Mouse (Mus musculus) kidney, adult 2 months (tissue): ENCODE measurements around the gene Bfsp2. TPM values are rescaled to one million over a fixed set of nuclear protein-coding genes. Genes with fewer than 3 reads are reported as not detected.

Source experiments
- DNase-seq: peaks from one replicate; pipeline ENCODE4 v3.0.0; 2021
- H3K27ac ChIP-seq: fragments of 200-500 bp; 2 replicates; pipeline ENCODE4 v1.5.1; 2012; ENCODE audit warnings: low read depth, low read length, control low read depth, inconsistent platforms; ENCODE audit not compliant: insufficient read depth
- H3K27me3 ChIP-seq: fragments of 200-500 bp; replicated peaks from 2 replicates; pipeline ENCODE4 v1.6.1; 2012; ENCODE audit warnings: mild to moderate bottlenecking, moderate library complexity, low read length, inconsistent platforms; ENCODE audit not compliant: control insufficient read depth, insufficient read depth
- H3K36me3 ChIP-seq: fragments of 200-500 bp; 2 replicates; pipeline ENCODE4 v1.6.1; 2012; ENCODE audit warnings: mild to moderate bottlenecking, moderate library complexity, low read length, inconsistent platforms; ENCODE audit not compliant: control insufficient read depth, insufficient read depth
- H3K4me1 ChIP-seq: fragments of 200-500 bp; 2 replicates; pipeline ENCODE4 v1.6.1; 2011; ENCODE audit warnings: low read length; ENCODE audit not compliant: control insufficient read depth, insufficient read depth
- H3K4me3 ChIP-seq: fragments of 200-500 bp; 2 replicates; pipeline ENCODE4 v1.5.1; 2011; ENCODE audit warnings: mild to moderate bottlenecking, low read depth, low read length, control low read depth; ENCODE audit not compliant: insufficient read depth
- CTCF ChIP-seq: fragments of 200-500 bp; conservative IDR thresholded peaks from 2 replicates; pipeline ENCODE4 v1.5.1; 2011; ENCODE audit warnings: low read depth, mild to moderate bottlenecking, control low read depth, low read length, moderate library complexity, mixed read lengths; ENCODE audit not compliant: insufficient read depth, insufficient read length
- POLR2A ChIP-seq: fragments of 200-500 bp; IDR thresholded peaks from one replicate; pipeline ENCODE4 v1.6.1; 2011; ENCODE audit warnings: low read depth, low read length, control low read depth
- WGBS: fragments of 180-500 bp; shearing (Covaris S2); methylation state at CpG from one replicate; pipeline ENCODE4 v1.1.7; 2018; 5-methylcytosine and 5-hydroxymethylcytosine counted together
- polyA plus RNA-seq: library from polyadenylated mRNA; depleted of rRNA; stranded (reverse); fragments of >200 nt; gene quantifications from 2 replicates; pipeline ENCODE4 v1.2.3, GENCODE M21; 2012

The Bfsp2 gene
- polyA plus RNA-seq, 1 experiment = 0.56 TPM

- DNase-seq = no peak
- WGBS = 89% methylated on average over 11 of the region's 11 CpGs
Observed at GRCm38 (mm10) chr9:103393256-103393655, 87.0 kb downstream of the Bfsp2 start.

GRCm38 (mm10) chr9:103391796-103392372, 88.3 kb downstream of the Bfsp2 start:
- Histone ChIP-seq H3K4me1 (no peaks in the 10 kb centered on the region), H3K27ac (no peak overlapping the region), H3K4me3 (no peak overlapping the region), H3K36me3 (no peaks in the 10 kb centered on the region), H3K27me3 (no peaks in the 10 kb centered on the region)
- DNase-seq = no peak
- TF ChIP-seq CTCF (no peak), POLR2A (no peak)
- 63% methylated on average over 6 of the region's 6 CpGs for WGBS

More at GRCm38 (mm10) chr9:103393256-103393655, 87.0 kb downstream of the Bfsp2 start:
- Histone ChIP-seq H3K4me3 (no peak overlapping the region), H3K27ac (no peak overlapping the region), H3K36me3 (no peaks in the 10 kb centered on the region), H3K4me1 (no peaks in the 10 kb centered on the region), H3K27me3 (no peaks in the 10 kb centered on the region)
- TF ChIP-seq POLR2A (no peak), CTCF (no peak)

- no peaks in the 10 kb centered on the region for H3K4me1 ChIP-seq
- H3K27me3 ChIP-seq = no peaks in the 10 kb centered on the region
- no peak overlapping the region for H3K27ac ChIP-seq
- no peak for DNase-seq
- no peak for TF ChIP-seq CTCF
- no peaks in the 10 kb centered on the region for H3K36me3 ChIP-seq
- WGBS = 92% methylated on average over 6 of the region's 6 CpGs
- no peak overlapping the region for H3K4me3 ChIP-seq
Observed at GRCm38 (mm10) chr9:103389261-103389660, 91.0 kb downstream of the Bfsp2 start.

- no peaks in the 10 kb centered on the region for H3K4me1 ChIP-seq
- H3K36me3 ChIP-seq = no peaks in the 10 kb centered on the region
- peak; percentile 9 for DNase-seq
- H3K27me3 ChIP-seq = no peaks in the 10 kb centered on the region
- WGBS = 59% methylated on average over 10 of the region's 10 CpGs
- H3K27ac ChIP-seq = no peak overlapping the region
- TF ChIP-seq POLR2A (no peak), CTCF (no peak)
- no peak overlapping the region for H3K4me3 ChIP-seq
Observed at GRCm38 (mm10) chr9:103387011-103387653, 93.1 kb downstream of the Bfsp2 start.

GRCm38 (mm10) chr9:103386573-103386972, 93.6 kb downstream of the Bfsp2 start:
- Histone ChIP-seq H3K36me3 (no peaks in the 10 kb centered on the region), H3K27me3 (no peaks in the 10 kb centered on the region), H3K4me3 (no peak overlapping the region), H3K27ac (no peak overlapping the region), H3K4me1 (no peaks in the 10 kb centered on the region)
- WGBS = 71% methylated on average over 5 of the region's 5 CpGs
- no peak for DNase-seq
- TF ChIP-seq CTCF = no peak

- no peak for DNase-seq
- H3K4me1 ChIP-seq = no peaks in the 10 kb centered on the region
- TF ChIP-seq CTCF (no peak), POLR2A (no peak)
- H3K27me3 ChIP-seq = no peaks in the 10 kb centered on the region
- no peak overlapping the region for H3K4me3 ChIP-seq
- no peaks in the 10 kb centered on the region for H3K36me3 ChIP-seq
- WGBS = 16% methylated on average over 1 of the region's 1 CpGs
- no peak overlapping the region for H3K27ac ChIP-seq
Observed at GRCm38 (mm10) chr9:103385600-103385999, 94.6 kb downstream of the Bfsp2 start.

- Histone ChIP-seq H3K4me3 (no peak overlapping the region), H3K27ac (no peak overlapping the region), H3K36me3 (no peaks in the 10 kb centered on the region), H3K27me3 (no peaks in the 10 kb centered on the region), H3K4me1 (no peaks in the 10 kb centered on the region)
- DNase-seq = no peak
- 76% methylated on average over 4 of the region's 4 CpGs for WGBS
- TF ChIP-seq CTCF (no peak), POLR2A (no peak)
Observed at GRCm38 (mm10) chr9:103384141-103384796, 96.0 kb downstream of the Bfsp2 start.
